Mouse (Mus musculus) Patski (cell line): Measurements from ENCODE around the gene Tsn. TPM values are rescaled to one million over a fixed set of nuclear protein-coding genes. Genes with fewer than 3 reads are reported as not detected.

Source experiments
- ATAC-seq: fragments of 100-300 bp; one replicate; pipeline ENCODE4 v1.8.0; 2021
- CTCF ChIA-PET: fragments of 350-600 bp; sonication (Branson Sonifier 250); formaldehyde crosslinking; loops from one replicate; lab custom pipeline; 2022; ENCODE audit warnings: inconsistent platforms; lab: Charles Lee
- POLR2A ChIA-PET: fragments of 350-600 bp; sonication (Branson Sonifier 250); formaldehyde crosslinking; loops from one replicate; lab custom pipeline; 2022; ENCODE audit warnings: antibody characterized with exemption, inconsistent platforms; lab: Charles Lee
- DNase-seq: peaks from one replicate; pipeline ENCODE4 v3.0.0-alpha.2; 2011; ENCODE audit warnings: low read depth, low spot score
- H3K27me3 ChIP-seq: fragments of 371-371 bp; one replicate; pipeline ENCODE4 v1.5.1; 2021
- CTCF ChIP-seq: fragments of 100-300 bp; IDR thresholded peaks from one replicate; pipeline ENCODE4 v1.5.1; 2021
- in situ Hi-C: fragments of 300-500 bp; cut with MboI; formaldehyde crosslinking; loops from 3 replicates; pipeline ENCODE4 v1.11.1; 2018; ENCODE audit warnings: low pct_unique_long_range_greater_than_20kb, mixed read lengths
- polyA plus RNA-seq: library from polyadenylated mRNA; unstranded; gene quantifications from one replicate; pipeline ENCODE4 v1.2.3, GENCODE M21; 2021

Gene Tsn
- polyA plus RNA-seq, 1 experiment from 2014 or later = 143 TPM

GRCm38 (mm10) chr1:118320696-118321095 lies 9.2 kb upstream of the Tsn start:
- ChIA-PET POLR2A (no interaction called here), CTCF (interaction anchor here (0.9 to 1.6 kb wide), 3 partner anchors 9 to 138 kb away, joined by 4 read pairs; partner anchors contain the start of gene Tsn)
- ATAC-seq (no peak), DNase-seq (no peak)
- peak; percentile 80 for TF ChIP-seq CTCF
- H3K27me3 ChIP-seq = peaks cover 12% of the 10 kb centered on the region
- in situ Hi-C loops = loop anchor here (5.0 kb wide), 1 partner anchor 147 kb away; no protein-coding TSS in a partner anchor

- in situ Hi-C loops = no loop called here
- ChIA-PET POLR2A (no interaction called here), CTCF (interaction anchor here (0.9 to 1.6 kb wide), 2 partner anchors 10 to 11 kb away, joined by 3 to 4 read pairs; partner anchors contain the start of gene Nifk)
- peak; percentile 43 for DNase-seq
- peak; percentile 96 for ATAC-seq
- TF ChIP-seq CTCF = no peak
- H3K27me3 ChIP-seq = peaks cover 7% of the 10 kb centered on the region
Measured at GRCm38 (mm10) chr1:118310780-118311621, 538 bp downstream of the Tsn start.

DNA sequence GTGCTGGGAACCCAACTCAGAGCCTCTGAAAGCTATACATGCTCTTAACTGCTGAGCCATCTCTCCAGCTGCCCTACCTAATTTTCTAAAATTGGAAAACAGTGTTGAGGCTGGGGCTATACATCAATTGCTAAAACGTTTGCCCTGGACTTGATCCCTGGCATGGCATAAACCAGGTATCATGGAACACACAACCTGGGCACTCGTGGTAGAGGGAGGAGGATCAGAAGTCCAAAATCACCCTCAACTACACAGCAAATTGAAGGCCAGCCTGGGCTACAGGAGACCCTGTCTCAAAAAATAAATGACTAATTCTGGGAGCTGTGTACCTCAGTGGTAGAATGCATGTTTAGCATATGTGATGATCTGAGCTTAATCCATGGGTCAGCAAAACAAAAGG lies 13.8 kb downstream of the Tsn start:
- no peaks in the 10 kb centered on the region for H3K27me3 ChIP-seq
- in situ Hi-C loops = no loop called here
- no peak for DNase-seq
- ChIA-PET POLR2A (no interaction called here), CTCF (no interaction called here)
- ATAC-seq = no peak
- no peak for TF ChIP-seq CTCF

DNA sequence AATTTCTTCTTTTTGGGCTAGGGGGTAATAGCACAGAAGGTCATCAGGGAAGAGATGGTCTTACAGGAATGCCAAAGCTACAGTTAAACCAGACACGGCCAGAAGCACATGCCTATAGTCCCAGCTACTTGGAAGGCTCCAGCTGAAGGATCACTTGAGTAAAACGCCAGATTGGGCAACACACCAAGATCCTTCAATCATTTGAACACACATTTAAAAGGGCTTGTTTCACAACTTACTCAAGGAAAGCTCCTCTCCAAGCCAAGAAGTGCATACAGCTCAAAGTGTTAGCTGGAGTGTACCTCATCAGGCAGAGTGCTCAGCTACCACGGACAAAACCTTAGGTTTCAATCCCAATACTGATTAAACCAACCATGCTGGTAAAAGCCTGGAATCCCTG lies 14.9 kb downstream of the Tsn start:
- in situ Hi-C loops = no loop called here
- DNase-seq (no peak), ATAC-seq (no peak)
- POLR2A ChIA-PET = no interaction called here
- H3K27me3 ChIP-seq = no peaks in the 10 kb centered on the region
- CTCF ChIA-PET = interaction anchor here (1.5 kb wide), 1 partner anchor 10 kb away, joined by 5 read pairs; no protein-coding TSS in a partner anchor
- no peak for TF ChIP-seq CTCF

- in situ Hi-C loops = no loop called here
- ChIA-PET POLR2A (no interaction called here), CTCF (no interaction called here)
- H3K27me3 ChIP-seq = no peaks in the 10 kb centered on the region
- no peak for TF ChIP-seq CTCF
- ATAC-seq (no peak), DNase-seq (no peak)
Measured at GRCm38 (mm10) chr1:118294826-118295225, 16.7 kb downstream of the Tsn start.

GRCm38 (mm10) chr1:118294192-118294591 lies 17.3 kb downstream of the Tsn start:
- TF ChIP-seq CTCF = no peak
- no peak for ATAC-seq
- POLR2A ChIA-PET = no interaction called here
- CTCF ChIA-PET = no interaction called here
- no peak for DNase-seq
- in situ Hi-C loops = no loop called here
- no peaks in the 10 kb centered on the region for H3K27me3 ChIP-seq

DNA sequence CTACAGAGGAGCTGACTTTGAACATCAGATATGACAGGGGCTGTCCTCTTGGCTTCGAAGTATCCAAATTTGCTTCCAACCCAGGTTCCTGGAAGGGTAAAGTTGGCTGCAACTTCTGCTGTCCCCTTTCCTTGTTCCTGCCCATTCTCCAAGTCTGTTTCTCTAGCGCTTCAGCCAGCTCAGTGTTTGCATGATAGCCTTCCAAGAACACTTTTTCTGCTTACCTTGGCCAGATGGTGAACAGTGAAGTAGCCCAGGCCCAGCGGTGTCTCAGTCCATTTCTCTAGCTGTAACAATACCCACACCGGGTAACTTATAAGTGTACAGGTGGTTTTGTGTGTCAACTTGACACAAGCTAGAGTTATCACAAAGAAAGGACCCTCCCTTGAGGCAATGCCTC lies 19.2 kb downstream of the Tsn start:
- ChIA-PET CTCF (interaction anchor here (0.9 to 1.0 kb wide), 2 partner anchors 11 to 17 kb away, joined by 3 read pairs; no protein-coding TSS in a partner anchor), POLR2A (no interaction called here)
- DNase-seq (no peak), ATAC-seq (no peak)
- in situ Hi-C loops = no loop called here
- no peaks in the 10 kb centered on the region for H3K27me3 ChIP-seq
- no peak for TF ChIP-seq CTCF

DNA sequence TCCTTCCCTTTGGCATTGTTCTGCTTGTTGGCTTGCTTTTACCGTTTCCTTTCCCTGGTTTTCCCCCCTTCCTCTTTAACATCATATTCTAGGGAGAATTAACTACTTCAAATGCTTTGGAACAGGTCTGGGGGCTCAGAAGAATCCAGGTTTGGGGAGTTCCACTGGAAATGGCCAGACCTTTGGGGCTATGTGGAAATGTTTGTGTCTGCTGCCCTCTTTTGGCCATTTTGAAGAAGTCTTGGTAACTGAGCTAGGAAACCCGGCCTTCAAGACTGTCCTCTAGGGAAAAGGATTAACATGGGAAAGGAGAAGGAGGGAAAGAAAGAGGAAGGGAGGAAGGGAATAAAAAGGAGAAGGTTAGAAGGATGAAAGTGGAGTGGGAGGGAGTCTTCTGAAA lies 36.4 kb downstream of the Tsn start:
- ATAC-seq (peak; percentile 92), DNase-seq (no peak)
- TF ChIP-seq CTCF = peak; percentile 90
- H3K27me3 ChIP-seq = no peaks in the 10 kb centered on the region
- ChIA-PET POLR2A (no interaction called here), CTCF (interaction anchor here (0.9 to 1.6 kb wide), 5 partner anchors 9 to 24 kb away, joined by 3 to 7 read pairs (median 5); no protein-coding TSS in a partner anchor)
- in situ Hi-C loops = no loop called here

- peak; percentile 99 for ATAC-seq
- TF ChIP-seq CTCF = no peak
- in situ Hi-C loops = no loop called here
- ChIA-PET CTCF (interaction anchor here (1.2 kb wide), 1 partner anchor 23 kb away, joined by 6 read pairs; no protein-coding TSS in a partner anchor), POLR2A (no interaction called here)
- H3K27me3 ChIP-seq = no peaks in the 10 kb centered on the region
- DNase-seq = peak; percentile 22
Measured at GRCm38 (mm10) chr1:118251931-118252330, 59.6 kb downstream of the Tsn start.

Other genes with a start within 250 kb of the Tsn start
- gene Gm29106, start 135.2 kb downstream of the Tsn start, polyA plus RNA-seq = not detected
- 53.3 TPM for gene Nifk, start 10.1 kb upstream of the Tsn start, polyA plus RNA-seq
- gene Clasp1, start 77.3 kb upstream of the Tsn start, polyA plus RNA-seq = 39.0 TPM